Mouse (Mus musculus): ENCODE results near the gene Tnfsf12. TPM values are rescaled to one million over a fixed set of nuclear protein-coding genes. Genes with fewer than 3 reads are reported as not detected.

Gene Tnfsf12
- polyA plus RNA-seq, 1 experiment from 2014 or later = 2.4 TPM

DNA sequence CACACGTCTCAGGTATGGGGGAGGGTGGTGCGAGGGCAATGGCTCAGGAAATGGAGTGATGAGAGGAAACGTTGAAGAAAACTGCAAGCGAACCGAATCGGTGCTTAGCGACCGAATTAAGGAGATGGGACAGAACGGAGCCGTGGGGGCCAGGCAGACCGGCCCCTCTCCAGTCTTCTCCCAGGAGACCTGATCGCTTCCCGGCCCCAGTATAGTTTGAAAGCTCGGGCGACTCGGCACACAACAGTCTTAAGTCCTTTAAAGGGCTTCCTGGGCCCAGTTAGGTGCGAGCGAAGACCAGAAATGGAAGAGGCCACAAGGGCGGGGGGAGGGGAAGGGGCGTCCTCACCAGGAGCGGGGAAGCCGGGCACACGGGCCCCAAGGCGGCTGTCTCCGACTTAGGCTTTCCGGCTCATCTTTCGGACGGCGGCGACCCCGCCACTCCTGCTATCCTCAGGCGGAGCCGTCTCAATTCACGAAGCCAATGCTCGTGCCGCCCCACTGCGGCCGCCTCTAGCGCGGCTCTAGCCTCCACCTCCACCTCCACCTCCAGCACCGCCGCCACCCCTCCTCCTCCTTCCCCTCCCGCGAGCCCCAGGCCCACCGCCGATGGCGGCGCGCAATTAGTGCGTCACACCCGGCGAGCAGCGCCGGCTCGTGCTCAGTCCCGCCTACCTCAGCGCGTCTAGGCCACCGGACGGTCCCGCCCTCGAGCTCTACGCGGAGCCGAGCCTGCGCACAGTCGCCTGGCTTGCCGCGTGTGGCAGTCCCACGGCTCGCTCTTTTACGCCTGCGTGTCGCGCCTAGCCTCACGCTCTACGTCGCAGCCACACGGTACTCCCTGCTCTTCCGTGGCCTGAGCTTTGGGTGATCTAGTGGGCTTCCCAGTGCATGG, 14.1 kb downstream of the Tnfsf12 start, which contains the start of gene Senp3:
Senp3 (minus strand) TSS at position 771 of the 895 bp plus-strand sequence.
- H3K27ac ChIP-seq (ENCODE audit: low read depth, low read length) = peak within 1 kb of the TSS; percentile 92
- 1% methylated on average over 73 of the region's 80 CpGs for WGBS
- DNase-seq (ENCODE audit: low spot score) (peak; percentile 99), ATAC-seq (replicated peaks; ENCODE audit: low FRiP score) (peak; percentile 95)
- H3K27me3 ChIP-seq (ENCODE audit: control insufficient read depth, insufficient read depth, low read length) = no peaks in the 10 kb centered on the region
- H3K4me1 ChIP-seq (replicated peaks; ENCODE audit: control insufficient read depth, insufficient read depth, low read length) = peaks cover 12% of the 10 kb centered on the region; the same call in 1 of the 2 replicates
- H3K9ac ChIP-seq (ENCODE audit: low read length) = peak within 1 kb of the TSS; percentile 83
- peak within 1 kb of the TSS; percentile 85 for H3K4me3 ChIP-seq (ENCODE audit: low read depth, low read length)
- peaks cover 2% of the 10 kb centered on the region; the same call in 1 of the 2 replicates for H3K36me3 ChIP-seq (ENCODE audit: control insufficient read depth, insufficient read depth, low read length)
- no peaks in the 10 kb centered on the region for H3K9me3 ChIP-seq (ENCODE audit: control insufficient read depth, low read length)
- peak within 1 kb of the TSS; percentile 94 for H3K4me2 ChIP-seq (ENCODE audit: low read depth, low read length, severe bottlenecking)

DNA sequence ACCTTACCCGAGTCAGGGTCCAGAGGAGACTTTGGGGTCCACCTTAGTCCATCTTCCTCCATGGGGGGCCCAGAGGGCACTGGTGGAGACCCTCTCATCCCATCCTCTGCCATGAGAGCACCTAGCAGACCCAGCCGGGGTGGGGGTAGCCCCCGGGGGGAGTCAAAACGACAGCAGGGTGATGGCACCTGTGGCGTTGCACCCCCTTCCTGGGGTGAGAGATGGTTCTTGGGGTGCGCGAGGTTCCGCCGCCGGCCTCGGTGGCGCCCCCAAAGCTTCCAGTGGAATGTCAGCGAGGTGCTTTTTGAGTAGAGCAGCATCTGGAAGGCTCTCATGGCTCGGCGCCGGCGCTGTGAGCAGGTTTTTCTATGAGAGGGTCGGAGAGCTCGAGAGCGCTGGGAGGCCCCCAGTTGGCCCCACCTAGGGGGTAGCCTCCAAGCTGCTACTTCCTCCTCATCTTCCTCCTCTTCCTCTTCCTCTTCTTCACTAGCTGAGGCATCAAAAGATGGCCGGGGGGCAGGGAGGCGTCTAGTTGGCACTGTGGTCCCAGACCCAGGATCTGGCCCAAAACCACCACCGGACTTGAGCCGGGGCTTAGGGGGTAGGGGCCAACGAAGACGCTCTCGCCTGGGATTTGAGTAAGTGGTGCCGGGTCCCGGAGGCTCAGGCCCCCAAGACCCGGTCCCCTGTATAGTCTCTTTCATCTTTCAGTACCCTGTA, 15.4 kb downstream of the Tnfsf12 start:
- DNase-seq (ENCODE audit: low spot score) = no peak

DNA sequence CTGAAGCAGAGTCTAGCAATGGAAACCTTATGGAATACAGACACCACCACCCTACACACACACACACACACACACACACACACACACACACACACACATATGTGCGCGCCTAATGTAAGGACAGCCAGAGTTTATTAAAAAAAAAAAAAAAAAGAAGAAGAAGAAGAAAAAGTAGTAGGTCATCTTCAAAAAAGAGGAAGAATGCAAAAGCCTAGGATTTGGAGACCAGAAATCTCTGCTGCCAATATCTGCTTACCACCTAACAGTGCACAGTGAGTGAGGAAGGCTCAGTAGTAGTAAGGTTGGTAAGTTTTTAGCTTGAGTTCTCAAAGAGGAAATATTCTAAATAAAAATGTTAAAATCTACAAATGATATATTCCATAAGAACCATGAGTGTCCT, 16.5 kb downstream of the Tnfsf12 start:
- peaks cover 5% of the 10 kb centered on the region for H3K36me3 ChIP-seq (ENCODE audit: control insufficient read depth, insufficient read depth, low read length)
- 100% methylated on average over 2 of the region's 2 CpGs for WGBS
- H3K4me1 ChIP-seq (replicated peaks; ENCODE audit: control insufficient read depth, insufficient read depth, low read length) = peaks cover 10% of the 10 kb centered on the region; the same call in 1 of the 2 replicates
- no peak overlapping the region for H3K4me3 ChIP-seq (ENCODE audit: low read depth, low read length)
- H3K27ac ChIP-seq (ENCODE audit: low read depth, low read length) = no peak overlapping the region
- no peaks in the 10 kb centered on the region for H3K9me3 ChIP-seq (ENCODE audit: control insufficient read depth, low read length)
- no peak for ATAC-seq (replicated peaks; ENCODE audit: low FRiP score)
- no peaks in the 10 kb centered on the region for H3K27me3 ChIP-seq (ENCODE audit: control insufficient read depth, insufficient read depth, low read length)
- H3K4me2 ChIP-seq (ENCODE audit: low read depth, low read length, severe bottlenecking) = no peak overlapping the region
- no peak overlapping the region for H3K9ac ChIP-seq (ENCODE audit: low read length)
- DNase-seq (ENCODE audit: low spot score) = no peak

More for the DNA sequence above, 15.4 kb downstream of the Tnfsf12 start:
- peaks cover 12% of the 10 kb centered on the region; the same call in 1 of the 2 replicates for H3K4me1 ChIP-seq (replicated peaks; ENCODE audit: control insufficient read depth, insufficient read depth, low read length)
- H3K4me2 ChIP-seq (ENCODE audit: low read depth, low read length, severe bottlenecking) = peak overlapping the region; percentile 94; the same call in 1 of the 2 replicates
- H3K27me3 ChIP-seq (ENCODE audit: control insufficient read depth, insufficient read depth, low read length) = no peaks in the 10 kb centered on the region
- WGBS = 93% methylated on average over 30 of the region's 30 CpGs
- no peak overlapping the region for H3K27ac ChIP-seq (ENCODE audit: low read depth, low read length)
- ATAC-seq (replicated peaks; ENCODE audit: low FRiP score) = no peak
- H3K9me3 ChIP-seq (ENCODE audit: control insufficient read depth, low read length) = no peaks in the 10 kb centered on the region
- H3K9ac ChIP-seq (ENCODE audit: low read length) = peak overlapping the region; percentile 83
- peaks cover 2% of the 10 kb centered on the region; the same call in 1 of the 2 replicates for H3K36me3 ChIP-seq (ENCODE audit: control insufficient read depth, insufficient read depth, low read length)
- H3K4me3 ChIP-seq (ENCODE audit: low read depth, low read length) = peak overlapping the region; percentile 85

DNA sequence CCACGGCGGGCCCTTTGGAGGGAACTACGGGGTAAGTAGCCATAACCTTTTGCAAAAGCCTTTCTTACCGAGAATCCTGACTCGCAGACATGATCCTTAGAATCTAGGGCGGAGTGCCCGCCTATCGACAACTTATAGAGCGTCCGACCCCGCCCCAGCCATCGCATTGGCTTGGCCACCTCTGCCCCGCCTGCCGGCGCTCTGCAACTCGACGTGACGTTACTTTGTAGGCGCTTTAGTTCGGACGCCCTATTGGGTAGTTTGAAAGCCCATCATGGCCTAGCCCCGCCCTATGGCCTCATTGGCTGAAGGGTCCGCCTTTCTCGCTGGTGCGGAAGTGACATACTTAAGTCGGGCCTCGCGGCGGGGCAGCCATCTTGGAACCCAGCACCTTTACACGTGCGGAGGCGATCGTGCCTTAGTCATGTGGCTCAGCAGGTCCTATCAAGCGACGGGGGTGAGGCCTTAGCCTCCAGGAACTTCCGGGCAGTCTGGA, 23.4 kb downstream of the Tnfsf12 start, which contains the start of gene Eif4a1:
Eif4a1 (minus strand) TSS at position 213 of the 496 bp plus-strand sequence.
- H3K4me2 ChIP-seq (ENCODE audit: low read depth, low read length, severe bottlenecking) = peak within 1 kb of the TSS; percentile 97
- H3K4me1 ChIP-seq (replicated peaks; ENCODE audit: control insufficient read depth, insufficient read depth, low read length) = peaks cover 11% of the 10 kb centered on the region; the same call in 1 of the 2 replicates
- peak; percentile 99 for DNase-seq (ENCODE audit: low spot score)
- peak; percentile 97 for ATAC-seq (replicated peaks; ENCODE audit: low FRiP score)
- peak within 1 kb of the TSS; percentile 94 for H3K27ac ChIP-seq (ENCODE audit: low read depth, low read length)
- no peaks in the 10 kb centered on the region for H3K27me3 ChIP-seq (ENCODE audit: control insufficient read depth, insufficient read depth, low read length)
- peaks cover 27% of the 10 kb centered on the region for H3K36me3 ChIP-seq (ENCODE audit: control insufficient read depth, insufficient read depth, low read length)
- 0% methylated on average over 36 of the region's 36 CpGs for WGBS
- H3K4me3 ChIP-seq (ENCODE audit: low read depth, low read length) = peak within 1 kb of the TSS; percentile 100
- H3K9me3 ChIP-seq (ENCODE audit: control insufficient read depth, low read length) = no peaks in the 10 kb centered on the region
- H3K9ac ChIP-seq (ENCODE audit: low read length) = peak within 1 kb of the TSS; percentile 100

DNA sequence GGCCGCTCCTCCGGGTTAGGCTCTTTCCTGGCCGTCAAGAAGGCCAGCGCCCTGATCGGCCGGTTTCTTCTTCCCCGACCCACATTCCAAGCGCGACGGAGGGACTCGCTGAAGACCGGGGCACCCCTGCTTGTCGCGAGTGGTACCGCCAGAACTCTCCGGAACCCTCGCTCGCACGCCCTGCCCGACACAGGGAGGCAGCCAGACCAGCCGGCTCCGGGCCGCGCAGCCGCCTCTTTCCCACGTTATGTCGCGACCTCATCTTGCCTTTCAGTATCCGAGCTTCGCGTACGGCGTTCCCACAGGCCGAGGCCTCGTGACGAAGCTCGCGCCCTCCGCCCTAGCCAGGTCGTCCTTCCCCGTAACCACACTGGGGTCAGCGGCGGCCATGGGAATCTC, 23.9 kb downstream of the Tnfsf12 start:
- no peaks in the 10 kb centered on the region for H3K27me3 ChIP-seq (ENCODE audit: control insufficient read depth, insufficient read depth, low read length)
- peak overlapping the region; percentile 97 for H3K4me2 ChIP-seq (ENCODE audit: low read depth, low read length, severe bottlenecking)
- no peaks in the 10 kb centered on the region for H3K9me3 ChIP-seq (ENCODE audit: control insufficient read depth, low read length)
- under 1% methylated on average over 43 of the region's 43 CpGs for WGBS
- DNase-seq (ENCODE audit: low spot score) (no peak), ATAC-seq (replicated peaks; ENCODE audit: low FRiP score) (peak; percentile 5; the same call in 1 of the 2 replicates)
- H3K27ac ChIP-seq (ENCODE audit: low read depth, low read length) = peak overlapping the region; percentile 94
- H3K4me3 ChIP-seq (ENCODE audit: low read depth, low read length) = peak overlapping the region; percentile 100
- peak overlapping the region; percentile 100 for H3K9ac ChIP-seq (ENCODE audit: low read length)
- peaks cover 11% of the 10 kb centered on the region; the same call in 1 of the 2 replicates for H3K4me1 ChIP-seq (replicated peaks; ENCODE audit: control insufficient read depth, insufficient read depth, low read length)
- H3K36me3 ChIP-seq (ENCODE audit: control insufficient read depth, insufficient read depth, low read length) = peaks cover 27% of the 10 kb centered on the region

DNA sequence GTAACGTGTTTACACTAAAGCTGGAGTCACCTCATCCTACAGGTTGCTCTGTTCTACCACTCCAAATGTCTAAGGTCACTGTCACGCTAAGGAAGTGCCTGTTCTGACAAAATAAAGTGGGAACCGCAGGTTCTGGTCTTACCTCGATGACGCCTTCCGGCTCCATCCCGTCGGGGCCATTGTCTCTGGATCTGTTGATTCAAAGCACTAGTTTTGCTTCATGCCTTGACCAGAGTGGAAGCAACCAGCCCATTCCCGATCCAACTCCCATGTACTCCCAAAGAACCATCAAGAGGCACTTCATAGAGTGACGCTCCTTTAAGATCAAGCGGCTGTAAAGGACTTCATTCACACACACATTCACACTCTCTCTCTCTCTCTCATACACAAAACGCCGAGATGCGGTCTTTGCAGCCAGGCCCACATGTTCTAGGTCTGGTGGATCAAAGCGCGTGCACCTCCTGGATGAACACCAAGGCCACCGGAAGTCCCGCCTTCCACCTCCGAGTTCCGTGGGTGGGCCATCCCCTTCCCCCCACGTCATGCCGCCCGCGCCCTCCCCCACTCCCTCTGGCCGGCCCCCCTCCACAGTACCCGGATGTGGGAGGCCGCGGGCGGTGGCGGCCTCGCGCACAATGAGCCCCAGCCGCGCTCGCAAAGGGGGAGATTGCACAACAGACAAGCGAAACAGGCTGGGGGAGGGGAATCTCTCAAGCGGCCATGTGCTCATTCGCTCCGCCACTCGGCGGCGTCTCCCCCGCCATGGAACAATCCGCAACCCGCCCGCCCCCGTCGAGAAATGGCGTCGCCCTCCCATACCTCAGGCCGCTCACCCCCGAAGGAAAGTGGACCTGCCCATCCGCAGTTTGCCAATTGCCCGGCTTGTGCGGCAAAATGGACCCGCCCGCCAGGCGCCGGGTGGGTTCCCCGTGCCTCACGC, 24.6 kb downstream of the Tnfsf12 start:
- ATAC-seq (replicated peaks; ENCODE audit: low FRiP score) (peak; percentile 73), DNase-seq (ENCODE audit: low spot score) (peak; percentile 98)
- H3K4me3 ChIP-seq (ENCODE audit: low read depth, low read length) = peak overlapping the region; percentile 100
- H3K9me3 ChIP-seq (ENCODE audit: control insufficient read depth, low read length) = no peaks in the 10 kb centered on the region
- H3K9ac ChIP-seq (ENCODE audit: low read length) = peak overlapping the region; percentile 100
- peak overlapping the region; percentile 94 for H3K27ac ChIP-seq (ENCODE audit: low read depth, low read length)
- H3K4me1 ChIP-seq (replicated peaks; ENCODE audit: control insufficient read depth, insufficient read depth, low read length) = peaks cover 11% of the 10 kb centered on the region; the same call in 1 of the 2 replicates
- H3K4me2 ChIP-seq (ENCODE audit: low read depth, low read length, severe bottlenecking) = peak overlapping the region; percentile 97
- WGBS = under 1% methylated on average over 61 of the region's 61 CpGs
- peaks cover 33% of the 10 kb centered on the region for H3K36me3 ChIP-seq (ENCODE audit: control insufficient read depth, insufficient read depth, low read length)
- H3K27me3 ChIP-seq (ENCODE audit: control insufficient read depth, insufficient read depth, low read length) = no peaks in the 10 kb centered on the region

DNA sequence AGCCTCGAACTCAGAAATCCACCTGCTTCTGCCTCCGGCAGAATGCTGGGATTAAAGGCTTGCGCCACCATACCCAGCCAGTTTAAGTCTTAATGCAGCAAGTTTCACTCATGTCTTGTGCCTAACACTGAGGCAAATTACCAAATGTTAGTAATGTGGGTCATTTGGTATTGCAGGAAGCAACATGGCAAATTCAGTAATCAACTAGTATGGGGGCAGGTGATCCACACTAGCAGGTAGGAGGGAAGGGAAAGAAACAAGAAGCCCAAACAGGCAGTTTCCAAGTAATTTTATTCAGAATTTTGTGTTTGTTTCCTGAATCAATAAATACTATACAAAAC, 29.0 kb downstream of the Tnfsf12 start:
- Histone ChIP-seq H3K27ac (ENCODE audit: low read depth, low read length) (no peak overlapping the region), H3K4me2 (ENCODE audit: low read depth, low read length, severe bottlenecking) (no peak overlapping the region), H3K27me3 (ENCODE audit: control insufficient read depth, insufficient read depth, low read length) (no peaks in the 10 kb centered on the region), H3K4me3 (ENCODE audit: low read depth, low read length) (no peak overlapping the region), H3K4me1 (replicated peaks; ENCODE audit: control insufficient read depth, insufficient read depth, low read length) (peaks cover 13% of the 10 kb centered on the region; the same call in 1 of the 2 replicates), H3K9me3 (ENCODE audit: control insufficient read depth, low read length) (no peaks in the 10 kb centered on the region), H3K9ac (ENCODE audit: low read length) (no peak overlapping the region), H3K36me3 (ENCODE audit: control insufficient read depth, insufficient read depth, low read length) (peaks cover 40% of the 10 kb centered on the region)
- DNase-seq (ENCODE audit: low spot score) = no peak
- no peak for ATAC-seq (replicated peaks; ENCODE audit: low FRiP score)
- 83% methylated on average over 3 of the region's 3 CpGs for WGBS
